Mouse (Mus musculus) C2C12 (cell line): Measurements from ENCODE around the gene Mcoln3. TPM values are rescaled to one million over a fixed set of nuclear protein-coding genes. Genes with fewer than 3 reads are reported as not detected.

Source experiments
- H3K27me3 ChIP-seq: one replicate; pipeline ENCODE4 v1.6.1; 2011; ENCODE audit not compliant: control insufficient read depth, insufficient read depth, insufficient read length
- H3K36me3 ChIP-seq: one replicate; pipeline ENCODE4 v1.6.1; 2011; ENCODE audit not compliant: control insufficient read depth, insufficient read depth
- H3K4me3 ChIP-seq: one replicate; pipeline ENCODE4 v1.5.1; 2011; ENCODE audit warnings: mild to moderate bottlenecking, control low read depth; ENCODE audit not compliant: poor library complexity, insufficient read depth, severe bottlenecking
- H3K79me2 ChIP-seq: one replicate; pipeline ENCODE4 v1.6.1; 2011; ENCODE audit not compliant: control insufficient read depth, insufficient read depth
- H3K79me3 ChIP-seq: one replicate; pipeline ENCODE4 v1.6.1; 2011; ENCODE audit warnings: low read depth, control low read depth
- H3ac ChIP-seq: one replicate; pipeline ENCODE3; 2011; ENCODE audit warnings: low read depth; ENCODE audit not compliant: control insufficient read depth, insufficient read length
- CEBPB ChIP-seq: IDR thresholded peaks from one replicate; pipeline ENCODE4 v1.6.1; 2011; ENCODE audit warnings: low read depth, mild to moderate bottlenecking, control low read depth, moderate library complexity
- CTCF ChIP-seq: IDR thresholded peaks from one replicate; pipeline ENCODE4 v1.5.1; 2011; ENCODE audit not compliant: control insufficient read depth, insufficient read depth, insufficient read length
- FOSL1 ChIP-seq: IDR thresholded peaks from one replicate; pipeline ENCODE4 v1.8.0; 2011; ENCODE audit warnings: mild to moderate bottlenecking, low read length; ENCODE audit not compliant: poor library complexity, insufficient read depth, severe bottlenecking
- MAX ChIP-seq: IDR thresholded peaks from one replicate; pipeline ENCODE4 v1.6.1; 2011; ENCODE audit warnings: mild to moderate bottlenecking, control low read depth
- MYOD1 ChIP-seq: IDR thresholded peaks from one replicate; pipeline ENCODE4 v1.6.1; 2011; ENCODE audit warnings: low read depth; ENCODE audit not compliant: control insufficient read depth, insufficient read length
- MYOG ChIP-seq: IDR thresholded peaks from one replicate; pipeline ENCODE4 v1.6.1; 2011; ENCODE audit not compliant: control insufficient read depth, insufficient read length; ENCODE audit errors: extremely low read depth
- USF1 ChIP-seq: IDR thresholded peaks from one replicate; pipeline ENCODE4 v1.6.1; 2011; ENCODE audit warnings: low read depth, mild to moderate bottlenecking, control low read depth, moderate library complexity
- polyA plus RNA-seq: library from polyadenylated mRNA; unstranded; fragments of >200 nt; fragmentation: generic; extraction: Trizol; gene quantifications from one replicate; pipeline ENCODE4 v1.2.1, GENCODE M21; 2012; ENCODE audit warnings: missing spikeins

Mcoln3 gene
- polyA plus RNA-seq, 1 experiment, result not detected

DNA sequence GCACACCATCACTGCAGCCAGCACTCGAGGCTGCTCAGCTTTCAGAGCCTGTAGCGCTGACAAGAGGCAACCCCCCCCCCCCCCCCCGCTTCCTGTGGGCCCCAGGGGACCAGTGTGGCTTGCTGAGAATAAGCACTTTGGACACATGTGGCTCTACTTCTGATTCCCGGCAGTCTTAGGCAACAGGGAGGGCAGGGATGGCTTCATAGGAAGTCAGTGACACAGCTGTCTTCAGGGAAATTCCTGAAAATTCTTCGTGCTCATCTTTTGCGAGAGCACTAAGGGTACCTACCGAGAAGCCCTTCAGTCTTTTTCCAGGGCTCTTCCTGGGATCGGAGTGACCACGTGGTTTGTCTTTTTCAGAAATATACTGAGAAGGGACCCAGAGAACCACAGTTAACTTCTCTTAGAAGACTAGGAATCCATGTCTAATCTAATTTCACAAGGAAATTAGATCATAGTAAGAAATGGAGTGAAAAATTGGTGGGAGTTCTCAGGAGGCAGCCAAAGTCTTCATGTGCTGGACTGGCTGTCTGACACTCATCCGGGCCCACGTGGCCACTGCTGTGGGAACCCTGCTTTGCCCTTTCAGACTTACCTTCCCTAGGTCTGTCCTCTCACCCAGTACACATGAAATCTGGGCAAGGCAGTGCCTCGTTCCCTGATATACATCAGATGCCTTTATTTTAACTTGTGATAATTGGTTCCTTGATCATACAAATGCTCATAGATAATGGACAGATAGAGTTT lies 36.8 kb downstream of the Mcoln3 start:
- no peaks in the 10 kb centered on the region for H3K79me2 ChIP-seq
- TF ChIP-seq CEBPB, result peak; percentile 25
- TF ChIP-seq MYOG, result no peak
- no peak for TF ChIP-seq FOSL1
- no peak for TF ChIP-seq USF1
- H3K36me3 ChIP-seq, result no peaks in the 10 kb centered on the region
- no peaks in the 10 kb centered on the region for H3K79me3 ChIP-seq
- no peak overlapping the region for H3ac ChIP-seq
- H3K27me3 ChIP-seq, result no peaks in the 10 kb centered on the region
- H3K4me3 ChIP-seq, result no peak overlapping the region

GRCm38 (mm10) chr3:146155628-146156576 lies 38.7 kb downstream of the Mcoln3 start:
- Histone ChIP-seq H3K36me3 (no peaks in the 10 kb centered on the region), H3K79me3 (no peaks in the 10 kb centered on the region), H3ac (no peak overlapping the region), H3K4me3 (no peak overlapping the region), H3K79me2 (no peaks in the 10 kb centered on the region), H3K27me3 (no peaks in the 10 kb centered on the region)
- TF ChIP-seq FOSL1, result no peak
- TF ChIP-seq MYOG, result no peak
- no peak for TF ChIP-seq MAX
- no peak for TF ChIP-seq CTCF
- TF ChIP-seq USF1, result no peak
- TF ChIP-seq CEBPB, result no peak
- no peak for TF ChIP-seq MYOD1

DNA sequence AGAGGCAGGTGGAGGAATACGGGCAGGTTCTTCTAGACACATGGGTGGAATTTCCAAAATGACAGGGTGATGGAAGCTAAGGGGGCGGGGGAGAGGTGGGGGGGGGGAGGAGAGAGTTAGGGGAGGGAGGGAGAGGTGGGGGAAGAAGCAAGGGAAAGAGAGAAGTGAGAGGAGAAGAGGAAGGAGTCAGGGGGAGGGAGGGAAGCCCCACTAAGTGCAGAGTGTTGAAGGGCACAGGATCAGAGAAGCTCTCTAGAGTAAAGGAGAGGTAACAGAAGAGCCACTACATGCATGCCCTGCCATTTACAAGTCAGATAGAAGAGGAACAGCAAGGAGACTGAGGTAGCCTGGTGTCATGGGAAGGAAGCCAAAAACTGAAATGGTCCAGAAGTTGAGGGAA lies 39.6 kb downstream of the Mcoln3 start:
- Histone ChIP-seq H3K4me3 (no peak overlapping the region), H3ac (no peak overlapping the region), H3K36me3 (no peaks in the 10 kb centered on the region), H3K27me3 (no peaks in the 10 kb centered on the region), H3K79me2 (no peaks in the 10 kb centered on the region), H3K79me3 (no peaks in the 10 kb centered on the region)
- TF ChIP-seq CTCF (no peak), FOSL1 (no peak), USF1 (no peak), MAX (no peak), CEBPB (no peak), MYOG (no peak), MYOD1 (no peak)

GRCm38 (mm10) chr3:146158039-146158438 lies 40.8 kb downstream of the Mcoln3 start:
- no peaks in the 10 kb centered on the region for H3K36me3 ChIP-seq
- no peaks in the 10 kb centered on the region for H3K79me3 ChIP-seq
- TF ChIP-seq MYOG (no peak), USF1 (no peak), CTCF (no peak), MAX (no peak), MYOD1 (no peak)
- H3ac ChIP-seq, result no peak overlapping the region
- H3K79me2 ChIP-seq, result no peaks in the 10 kb centered on the region
- H3K4me3 ChIP-seq, result no peak overlapping the region
- no peaks in the 10 kb centered on the region for H3K27me3 ChIP-seq

GRCm38 (mm10) chr3:146159360-146159759 lies 42.1 kb downstream of the Mcoln3 start:
- H3K36me3 ChIP-seq, result no peaks in the 10 kb centered on the region
- H3K79me2 ChIP-seq, result no peaks in the 10 kb centered on the region
- H3K27me3 ChIP-seq, result no peaks in the 10 kb centered on the region
- H3K79me3 ChIP-seq, result no peaks in the 10 kb centered on the region
- TF ChIP-seq MAX (no peak), MYOD1 (no peak)
- H3ac ChIP-seq, result no peak overlapping the region
- H3K4me3 ChIP-seq, result no peak overlapping the region

GRCm38 (mm10) chr3:146162197-146162596 lies 44.9 kb downstream of the Mcoln3 start:
- Histone ChIP-seq H3K79me2 (no peaks in the 10 kb centered on the region), H3K36me3 (no peaks in the 10 kb centered on the region), H3K79me3 (no peaks in the 10 kb centered on the region), H3ac (no peak overlapping the region), H3K4me3 (no peak overlapping the region), H3K27me3 (no peaks in the 10 kb centered on the region)
- TF ChIP-seq MAX, result no peak
- no peak for TF ChIP-seq CTCF
- TF ChIP-seq MYOG, result no peak
- TF ChIP-seq USF1, result no peak
- no peak for TF ChIP-seq MYOD1
- no peak for TF ChIP-seq FOSL1
- no peak for TF ChIP-seq CEBPB
